Mouse (Mus musculus) testis, adult 2 months (tissue): ENCODE results near the gene Dab2. TPM values are rescaled to one million over a fixed set of nuclear protein-coding genes. Genes with fewer than 3 reads are reported as not detected.

ENCODE experiments used
- H3K27ac ChIP-seq: fragments of 200-500 bp; 2 replicates; pipeline ENCODE4 v1.5.1; 2012; ENCODE audit warnings: low read depth, low read length; ENCODE audit not compliant: control insufficient read depth, insufficient read depth
- H3K27me3 ChIP-seq: fragments of 200-500 bp; 2 replicates; pipeline ENCODE4 v1.6.1; 2012; ENCODE audit warnings: mild to moderate bottlenecking, low read length, moderate library complexity; ENCODE audit not compliant: control insufficient read depth, insufficient read depth
- H3K36me3 ChIP-seq: fragments of 200-500 bp; 2 replicates; pipeline ENCODE4 v1.6.1; 2012; ENCODE audit warnings: mild to moderate bottlenecking, low read length; ENCODE audit not compliant: control insufficient read depth, insufficient read depth
- H3K4me1 ChIP-seq: fragments of 200-500 bp; 2 replicates; pipeline ENCODE4 v1.6.1; 2012; ENCODE audit warnings: low read length; ENCODE audit not compliant: control insufficient read depth, insufficient read depth
- H3K4me3 ChIP-seq: fragments of 200-500 bp; 2 replicates; pipeline ENCODE4 v1.5.1; 2012; ENCODE audit warnings: low read depth, mild to moderate bottlenecking, low read length, moderate library complexity, mixed read lengths; ENCODE audit not compliant: control insufficient read depth
- CTCF ChIP-seq: fragments of 200-500 bp; IDR thresholded peaks from 2 replicates; pipeline ENCODE4 v1.5.1; 2012; ENCODE audit warnings: low read depth, mild to moderate bottlenecking, inconsistent platforms, low read length, moderate library complexity; ENCODE audit not compliant: control insufficient read depth, insufficient read depth, insufficient replicate concordance
- POLR2A ChIP-seq: fragments of 200-500 bp; IDR thresholded peaks from 2 replicates; pipeline ENCODE4 v1.6.1; 2012; ENCODE audit warnings: low read depth, mild to moderate bottlenecking, inconsistent platforms, low read length, moderate library complexity; ENCODE audit not compliant: control insufficient read depth
- polyA plus RNA-seq: library from polyadenylated mRNA; depleted of rRNA; stranded (reverse); fragments of >200 nt; gene quantifications from 2 replicates; pipeline ENCODE4 v1.2.3, GENCODE M21; 2012

The Dab2 gene
- polyA plus RNA-seq, 1 experiment = 4.1 TPM

GRCm38 (mm10) chr15:6310417-6310816, 10.8 kb downstream of the Dab2 start:
- H3K36me3 ChIP-seq = no peaks in the 10 kb centered on the region
- no peak for TF ChIP-seq CTCF
- TF ChIP-seq POLR2A = no peak
- no peaks in the 10 kb centered on the region for H3K27me3 ChIP-seq
- no peaks in the 10 kb centered on the region for H3K4me1 ChIP-seq
- no peak overlapping the region for H3K27ac ChIP-seq
- H3K4me3 ChIP-seq = no peak overlapping the region

- no peaks in the 10 kb centered on the region for H3K27me3 ChIP-seq
- H3K4me1 ChIP-seq = no peaks in the 10 kb centered on the region
- no peak overlapping the region for H3K4me3 ChIP-seq
- no peak overlapping the region for H3K27ac ChIP-seq
- TF ChIP-seq CTCF = no peak
- TF ChIP-seq POLR2A = no peak
- H3K36me3 ChIP-seq = no peaks in the 10 kb centered on the region
Observed at GRCm38 (mm10) chr15:6312396-6312795, 12.8 kb downstream of the Dab2 start.

- no peaks in the 10 kb centered on the region for H3K4me1 ChIP-seq
- no peaks in the 10 kb centered on the region for H3K36me3 ChIP-seq
- TF ChIP-seq POLR2A (no peak), CTCF (no peak)
- H3K4me3 ChIP-seq = no peak overlapping the region
- H3K27ac ChIP-seq = no peak overlapping the region
- no peaks in the 10 kb centered on the region for H3K27me3 ChIP-seq
Observed at GRCm38 (mm10) chr15:6319352-6319751, 19.8 kb downstream of the Dab2 start.

- no peak overlapping the region for H3K4me3 ChIP-seq
- H3K27ac ChIP-seq = no peak overlapping the region
- H3K27me3 ChIP-seq = no peaks in the 10 kb centered on the region
- H3K4me1 ChIP-seq = no peaks in the 10 kb centered on the region
- no peak for TF ChIP-seq CTCF
- no peak for TF ChIP-seq POLR2A
- H3K36me3 ChIP-seq = no peaks in the 10 kb centered on the region
Observed at GRCm38 (mm10) chr15:6320501-6320900, 20.9 kb downstream of the Dab2 start.

GRCm38 (mm10) chr15:6321263-6321662, 21.7 kb downstream of the Dab2 start:
- Histone ChIP-seq H3K27me3 (no peaks in the 10 kb centered on the region), H3K4me1 (no peaks in the 10 kb centered on the region), H3K36me3 (no peaks in the 10 kb centered on the region), H3K4me3 (no peak overlapping the region), H3K27ac (no peak overlapping the region)
- TF ChIP-seq CTCF = no peak
- no peak for TF ChIP-seq POLR2A

- Histone ChIP-seq H3K27me3 (no peaks in the 10 kb centered on the region), H3K4me1 (no peaks in the 10 kb centered on the region), H3K36me3 (no peaks in the 10 kb centered on the region), H3K27ac (no peak overlapping the region), H3K4me3 (no peak overlapping the region)
- TF ChIP-seq POLR2A (no peak), CTCF (no peak)
Observed at GRCm38 (mm10) chr15:6322311-6322710, 22.7 kb downstream of the Dab2 start.

GRCm38 (mm10) chr15:6323577-6323976, 24.0 kb downstream of the Dab2 start:
- Histone ChIP-seq H3K4me1 (no peaks in the 10 kb centered on the region), H3K27me3 (no peaks in the 10 kb centered on the region), H3K36me3 (no peaks in the 10 kb centered on the region), H3K27ac (no peak overlapping the region), H3K4me3 (no peak overlapping the region)
- TF ChIP-seq CTCF (no peak), POLR2A (no peak)

- no peak for TF ChIP-seq CTCF
- no peak for TF ChIP-seq POLR2A
- H3K27ac ChIP-seq = no peak overlapping the region
- no peaks in the 10 kb centered on the region for H3K36me3 ChIP-seq
- H3K4me1 ChIP-seq = no peaks in the 10 kb centered on the region
- no peak overlapping the region for H3K4me3 ChIP-seq
- no peaks in the 10 kb centered on the region for H3K27me3 ChIP-seq
Observed at GRCm38 (mm10) chr15:6325443-6325842, 25.9 kb downstream of the Dab2 start.
